Mouse (Mus musculus): ENCODE measurements around the gene Cdc42ep2. TPM values are rescaled to one million over a fixed set of nuclear protein-coding genes. Genes with fewer than 3 reads are reported as not detected.

The Cdc42ep2 gene
- polyA plus RNA-seq, 1 experiment from 2014 or later: 12.4 TPM

GRCm38 (mm10) chr19:5874969-5875480, 49.6 kb downstream of the Cdc42ep2 start, which contains the start of gene Frmd8:
Frmd8 (minus strand) TSS chr19:5875274.
- peak; percentile 95 for ATAC-seq
- H3K9me3 ChIP-seq (ENCODE audit: control insufficient read depth, low read length): no peaks in the 10 kb centered on the region
- 0 out of 2 replicates have a peak, but pooled peaks cover 3% of the 10 kb centered on the region for H3K36me3 ChIP-seq (ENCODE audit: control insufficient read depth, insufficient read depth)
- H3K4me3 ChIP-seq (replicated peaks; ENCODE audit: low read length): peak within 1 kb of the TSS; percentile 78
- under 1% methylated on average over 37 of the region's 37 CpGs for WGBS
- H3K4me1 ChIP-seq (replicated peaks; ENCODE audit: control insufficient read depth, insufficient read depth, low read length): peaks cover 20% of the 10 kb centered on the region
- peak within 1 kb of the TSS; percentile 90 for H3K9ac ChIP-seq (replicated peaks; ENCODE audit: low read depth, low read length)
- H3K27ac ChIP-seq (ENCODE audit: low read length): peak within 1 kb of the TSS; percentile 60
- H3K4me2 ChIP-seq (ENCODE audit: low read length): peak within 1 kb of the TSS; percentile 95
- H3K27me3 ChIP-seq (replicated peaks; ENCODE audit: control insufficient read depth, insufficient read depth, low read length): no peaks in the 10 kb centered on the region

GRCm38 (mm10) chr19:5874391-5874968, 50.1 kb downstream of the Cdc42ep2 start:
- H3K9ac ChIP-seq (replicated peaks; ENCODE audit: low read depth, low read length): peak overlapping the region; percentile 90
- no peak overlapping the region for H3K27ac ChIP-seq (ENCODE audit: low read length)
- H3K4me3 ChIP-seq (replicated peaks; ENCODE audit: low read length): peak overlapping the region; percentile 78
- peaks cover 20% of the 10 kb centered on the region for H3K4me1 ChIP-seq (replicated peaks; ENCODE audit: control insufficient read depth, insufficient read depth, low read length)
- H3K9me3 ChIP-seq (ENCODE audit: control insufficient read depth, low read length): no peaks in the 10 kb centered on the region
- WGBS: 8% methylated on average over 13 of the region's 13 CpGs
- ATAC-seq: no peak
- H3K36me3 ChIP-seq (ENCODE audit: control insufficient read depth, insufficient read depth): 0 out of 2 replicates have a peak, but pooled peaks cover 3% of the 10 kb centered on the region
- peak overlapping the region; percentile 95 for H3K4me2 ChIP-seq (ENCODE audit: low read length)
- H3K27me3 ChIP-seq (replicated peaks; ENCODE audit: control insufficient read depth, insufficient read depth, low read length): no peaks in the 10 kb centered on the region

- no peak overlapping the region for H3K4me3 ChIP-seq (replicated peaks; ENCODE audit: low read length)
- 0 out of 2 replicates have a peak, but pooled peaks cover 5% of the 10 kb centered on the region for H3K36me3 ChIP-seq (ENCODE audit: control insufficient read depth, insufficient read depth)
- 95% methylated on average over 19 of the region's 19 CpGs for WGBS
- H3K9ac ChIP-seq (replicated peaks; ENCODE audit: low read depth, low read length): no peak overlapping the region
- H3K4me1 ChIP-seq (replicated peaks; ENCODE audit: control insufficient read depth, insufficient read depth, low read length): peaks cover 20% of the 10 kb centered on the region
- no peaks in the 10 kb centered on the region for H3K9me3 ChIP-seq (ENCODE audit: control insufficient read depth, low read length)
- ATAC-seq: no peak
- H3K4me2 ChIP-seq (ENCODE audit: low read length): no peak overlapping the region
- no peaks in the 10 kb centered on the region for H3K27me3 ChIP-seq (replicated peaks; ENCODE audit: control insufficient read depth, insufficient read depth, low read length)
- H3K27ac ChIP-seq (ENCODE audit: low read length): no peak overlapping the region
Measured at GRCm38 (mm10) chr19:5872931-5873556, 51.6 kb downstream of the Cdc42ep2 start.

- Histone ChIP-seq H3K4me1 (replicated peaks; ENCODE audit: control insufficient read depth, insufficient read depth, low read length) (peaks cover 20% of the 10 kb centered on the region), H3K9me3 (ENCODE audit: control insufficient read depth, low read length) (no peaks in the 10 kb centered on the region), H3K9ac (replicated peaks; ENCODE audit: low read depth, low read length) (no peak overlapping the region), H3K4me2 (ENCODE audit: low read length) (no peak overlapping the region), H3K36me3 (ENCODE audit: control insufficient read depth, insufficient read depth) (0 out of 2 replicates have a peak, but pooled peaks cover 5% of the 10 kb centered on the region), H3K4me3 (replicated peaks; ENCODE audit: low read length) (no peak overlapping the region), H3K27ac (ENCODE audit: low read length) (no peak overlapping the region), H3K27me3 (replicated peaks; ENCODE audit: control insufficient read depth, insufficient read depth, low read length) (no peaks in the 10 kb centered on the region)
- 88% methylated on average over 4 of the region's 4 CpGs for WGBS
- ATAC-seq: no peak
Measured at GRCm38 (mm10) chr19:5872528-5872927, 52.1 kb downstream of the Cdc42ep2 start.

- WGBS: 51% methylated on average over 6 of the region's 6 CpGs
- ATAC-seq: no peak
- Histone ChIP-seq H3K4me2 (ENCODE audit: low read length) (no peak overlapping the region), H3K4me3 (replicated peaks; ENCODE audit: low read length) (no peak overlapping the region), H3K27me3 (replicated peaks; ENCODE audit: control insufficient read depth, insufficient read depth, low read length) (no peaks in the 10 kb centered on the region), H3K36me3 (ENCODE audit: control insufficient read depth, insufficient read depth) (0 out of 2 replicates have a peak, but pooled peaks cover 5% of the 10 kb centered on the region), H3K9me3 (ENCODE audit: control insufficient read depth, low read length) (no peaks in the 10 kb centered on the region), H3K27ac (ENCODE audit: low read length) (no peak overlapping the region), H3K9ac (replicated peaks; ENCODE audit: low read depth, low read length) (no peak overlapping the region), H3K4me1 (replicated peaks; ENCODE audit: control insufficient read depth, insufficient read depth, low read length) (peaks cover 20% of the 10 kb centered on the region)
Measured at GRCm38 (mm10) chr19:5871683-5872082, 52.9 kb downstream of the Cdc42ep2 start.

- H3K27me3 ChIP-seq (replicated peaks; ENCODE audit: control insufficient read depth, insufficient read depth, low read length): no peaks in the 10 kb centered on the region
- WGBS: 9% methylated on average over 7 of the region's 7 CpGs
- no peaks in the 10 kb centered on the region for H3K9me3 ChIP-seq (ENCODE audit: control insufficient read depth, low read length)
- no peak overlapping the region for H3K27ac ChIP-seq (ENCODE audit: low read length)
- no peak overlapping the region for H3K4me2 ChIP-seq (ENCODE audit: low read length)
- no peak overlapping the region; the same call in 1 of the 2 replicates for H3K9ac ChIP-seq (replicated peaks; ENCODE audit: low read depth, low read length)
- 0 out of 2 replicates have a peak, but pooled peaks have one; percentile 14 for ATAC-seq
- H3K4me1 ChIP-seq (replicated peaks; ENCODE audit: control insufficient read depth, insufficient read depth, low read length): peaks cover 20% of the 10 kb centered on the region
- no peak overlapping the region for H3K4me3 ChIP-seq (replicated peaks; ENCODE audit: low read length)
- 0 out of 2 replicates have a peak, but pooled peaks cover 5% of the 10 kb centered on the region for H3K36me3 ChIP-seq (ENCODE audit: control insufficient read depth, insufficient read depth)
Measured at GRCm38 (mm10) chr19:5871273-5871672, 53.3 kb downstream of the Cdc42ep2 start.

GRCm38 (mm10) chr19:5868096-5868495, 56.5 kb downstream of the Cdc42ep2 start:
- ATAC-seq: no peak
- H3K9me3 ChIP-seq (ENCODE audit: control insufficient read depth, low read length): no peaks in the 10 kb centered on the region
- WGBS: 91% methylated on average over 6 of the region's 6 CpGs
- H3K4me1 ChIP-seq (replicated peaks; ENCODE audit: control insufficient read depth, insufficient read depth, low read length): peaks cover 5% of the 10 kb centered on the region
- no peak overlapping the region for H3K27ac ChIP-seq (ENCODE audit: low read length)
- no peak overlapping the region for H3K4me2 ChIP-seq (ENCODE audit: low read length)
- no peak overlapping the region for H3K9ac ChIP-seq (replicated peaks; ENCODE audit: low read depth, low read length)
- peaks cover 12% of the 10 kb centered on the region for H3K36me3 ChIP-seq (ENCODE audit: control insufficient read depth, insufficient read depth)
- no peaks in the 10 kb centered on the region for H3K27me3 ChIP-seq (replicated peaks; ENCODE audit: control insufficient read depth, insufficient read depth, low read length)
- no peak overlapping the region for H3K4me3 ChIP-seq (replicated peaks; ENCODE audit: low read length)

Other genes with a start within 250 kb of the Cdc42ep2 start
- 10.0 and 10.7 TPM in 2 replicates for gene Map3k11, start 236.1 kb downstream of the Cdc42ep2 start, polyA plus RNA-seq (2015; fragmentation: Nextera tagmentation; extraction: Ambion mirVana)
- 24.1 and 28.7 TPM in 2 replicates for gene Pcnx3, start 235.9 kb downstream of the Cdc42ep2 start, polyA plus RNA-seq (2015; fragmentation: Nextera tagmentation; extraction: Ambion mirVana)
- 0.24 and 0.48 TPM in 2 replicates for gene Kcnk7, start 220.4 kb downstream of the Cdc42ep2 start, polyA plus RNA-seq (2015; fragmentation: Nextera tagmentation; extraction: Ambion mirVana)
- 12.0 and 20.0 TPM in 2 replicates for gene Ehbp1l1, start 198.5 kb downstream of the Cdc42ep2 start, polyA plus RNA-seq (2015; fragmentation: Nextera tagmentation; extraction: Ambion mirVana)
- gene Fam89b, start 195.2 kb downstream of the Cdc42ep2 start, polyA plus RNA-seq (2015; fragmentation: Nextera tagmentation; extraction: Ambion mirVana): 170 and 177 TPM in 2 replicates
- gene Ltbp3, start 183.9 kb downstream of the Cdc42ep2 start, polyA plus RNA-seq (2015; fragmentation: Nextera tagmentation; extraction: Ambion mirVana): 11.4 and 11.6 TPM in 2 replicates
- gene Scyl1, start 153.4 kb downstream of the Cdc42ep2 start, polyA plus RNA-seq (2015; fragmentation: Nextera tagmentation; extraction: Ambion mirVana): 66.2 and 79.4 TPM in 2 replicates
- gene Frmd8, start 49.5 kb downstream of the Cdc42ep2 start, polyA plus RNA-seq (2015; fragmentation: Nextera tagmentation; extraction: Ambion mirVana): 20.9 and 21.5 TPM in 2 replicates
- gene Slc25a45, start 47.0 kb downstream of the Cdc42ep2 start, polyA plus RNA-seq (2015; fragmentation: Nextera tagmentation; extraction: Ambion mirVana): 1.5 and 2.0 TPM in 2 replicates
- 11.0 and 13.7 TPM in 2 replicates for gene Tigd3, start 30.7 kb downstream of the Cdc42ep2 start, polyA plus RNA-seq (2015; fragmentation: Nextera tagmentation; extraction: Ambion mirVana)
- 124 and 126 TPM in 2 replicates for gene Dpf2, start 11.8 kb downstream of the Cdc42ep2 start, polyA plus RNA-seq (2015; fragmentation: Nextera tagmentation; extraction: Ambion mirVana)
- 31.9 and 34.2 TPM in 2 replicates for gene Pola2, start 39.4 kb upstream of the Cdc42ep2 start, polyA plus RNA-seq (2015; fragmentation: Nextera tagmentation; extraction: Ambion mirVana)
- gene Slc22a20, start 61.3 kb upstream of the Cdc42ep2 start, polyA plus RNA-seq (2015; fragmentation: Nextera tagmentation; extraction: Ambion mirVana): not detected in 2 replicates
- 1.3 and 2.2 TPM in 2 replicates for gene Capn1, start 91.1 kb upstream of the Cdc42ep2 start, polyA plus RNA-seq (2015; fragmentation: Nextera tagmentation; extraction: Ambion mirVana)
- gene Syvn1, start 121.8 kb upstream of the Cdc42ep2 start, polyA plus RNA-seq (2015; fragmentation: Nextera tagmentation; extraction: Ambion mirVana): 22.6 and 30.3 TPM in 2 replicates
- gene Mrpl49, start 133.0 kb upstream of the Cdc42ep2 start, polyA plus RNA-seq (2015; fragmentation: Nextera tagmentation; extraction: Ambion mirVana): 65.0 and 74.0 TPM in 2 replicates
- gene Fau, start 133.0 kb upstream of the Cdc42ep2 start, polyA plus RNA-seq (2015; fragmentation: Nextera tagmentation; extraction: Ambion mirVana): 493 and 512 TPM in 2 replicates
- gene Znhit2, start 136.4 kb upstream of the Cdc42ep2 start, polyA plus RNA-seq (2015; fragmentation: Nextera tagmentation; extraction: Ambion mirVana): 30.1 and 31.0 TPM in 2 replicates
- 34.0 and 41.3 TPM in 2 replicates for gene Tm7sf2, start 143.6 kb upstream of the Cdc42ep2 start, polyA plus RNA-seq (2015; fragmentation: Nextera tagmentation; extraction: Ambion mirVana)
- gene Vps51, start 152.4 kb upstream of the Cdc42ep2 start, polyA plus RNA-seq (2015; fragmentation: Nextera tagmentation; extraction: Ambion mirVana): 85.9 and 88.5 TPM in 2 replicates
- gene Tmem262, start 155.2 kb upstream of the Cdc42ep2 start, polyA plus RNA-seq (2015; fragmentation: Nextera tagmentation; extraction: Ambion mirVana): not detected in 2 replicates
- gene Gm28374, start 157.4 kb upstream of the Cdc42ep2 start, polyA plus RNA-seq (2015; fragmentation: Nextera tagmentation; extraction: Ambion mirVana): 2.1 and 3.1 TPM in 2 replicates
- gene Zfpl1, start 160.1 kb upstream of the Cdc42ep2 start, polyA plus RNA-seq (2015; fragmentation: Nextera tagmentation; extraction: Ambion mirVana): 83.3 and 85.7 TPM in 2 replicates
- 16.5 and 16.7 TPM in 2 replicates for gene Cdca5, start 160.2 kb upstream of the Cdc42ep2 start, polyA plus RNA-seq (2015; fragmentation: Nextera tagmentation; extraction: Ambion mirVana)
- not detected in 2 replicates for gene AC131692.1, start 169.6 kb upstream of the Cdc42ep2 start, polyA plus RNA-seq (2015; fragmentation: Nextera tagmentation; extraction: Ambion mirVana)
- 0.35 and 0.58 TPM in 2 replicates for gene Naaladl1, start 181.0 kb upstream of the Cdc42ep2 start, polyA plus RNA-seq (2015; fragmentation: Nextera tagmentation; extraction: Ambion mirVana)
- 46.4 and 50.5 TPM in 2 replicates for gene Sac3d1, start 193.8 kb upstream of the Cdc42ep2 start, polyA plus RNA-seq (2015; fragmentation: Nextera tagmentation; extraction: Ambion mirVana)
- 40.3 and 50.1 TPM in 2 replicates for gene Snx15, start 203.5 kb upstream of the Cdc42ep2 start, polyA plus RNA-seq (2015; fragmentation: Nextera tagmentation; extraction: Ambion mirVana)
- not detected in 2 replicates for gene Batf2, start 216.2 kb upstream of the Cdc42ep2 start, polyA plus RNA-seq (2015; fragmentation: Nextera tagmentation; extraction: Ambion mirVana)
- 69.9 and 92.6 TPM in 2 replicates for gene Arl2, start 216.7 kb upstream of the Cdc42ep2 start, polyA plus RNA-seq (2015; fragmentation: Nextera tagmentation; extraction: Ambion mirVana)

Data from forebrain, embryonic 16.5 days (tissue).